Mouse (Mus musculus) c-Kit-negative CD71-positive TER-119-positive erythroid progenitor cells, embryonic 14.5 days (primary cell): ENCODE data around the gene Mx1.

Source experiments
- DNase-seq: peaks from one replicate; pipeline ENCODE4 v3.0.0-alpha.2; 2013; ENCODE audit warnings: low read depth, low spot score

Mx1 gene

GRCm38 (mm10) chr16:97462481-97463181, at the start of gene Mx1:
Gene Mx1, minus strand, starts transcription at chr16:97462907.
- no peak for DNase-seq

- no peak for DNase-seq
These were observed 49.6 kb upstream of the Mx1 start for GRCm38 (mm10) chr16:97512347-97512751.

- DNase-seq, result no peak
These were observed 48.8 kb upstream of the Mx1 start for GRCm38 (mm10) chr16:97511495-97511894.

- no peak for DNase-seq
These were observed 48.1 kb upstream of the Mx1 start for GRCm38 (mm10) chr16:97510849-97511248.

GRCm38 (mm10) chr16:97507783-97508182, 45.1 kb upstream of the Mx1 start:
- DNase-seq, result no peak

GRCm38 (mm10) chr16:97504793-97505192, 42.1 kb upstream of the Mx1 start:
- DNase-seq, result no peak

GRCm38 (mm10) chr16:97503849-97504248, 41.1 kb upstream of the Mx1 start:
- no peak for DNase-seq

GRCm38 (mm10) chr16:97500901-97501300, 38.2 kb upstream of the Mx1 start:
- no peak for DNase-seq

GRCm38 (mm10) chr16:97499450-97499849, 36.7 kb upstream of the Mx1 start:
- no peak for DNase-seq

GRCm38 (mm10) chr16:97498139-97498538, 35.4 kb upstream of the Mx1 start:
- DNase-seq, result no peak

- no peak for DNase-seq
These were observed 35.0 kb upstream of the Mx1 start for GRCm38 (mm10) chr16:97497682-97498081.

GRCm38 (mm10) chr16:97496026-97496425, 33.3 kb upstream of the Mx1 start:
- DNase-seq, result no peak

- DNase-seq, result no peak
These were observed 29.7 kb upstream of the Mx1 start for GRCm38 (mm10) chr16:97492369-97492768.

GRCm38 (mm10) chr16:97478655-97479054, 15.9 kb upstream of the Mx1 start:
- no peak for DNase-seq

- no peak for DNase-seq
These were observed 13.8 kb upstream of the Mx1 start for GRCm38 (mm10) chr16:97476524-97476923.

- no peak for DNase-seq
These were observed 12.9 kb upstream of the Mx1 start for GRCm38 (mm10) chr16:97475581-97475980.

GRCm38 (mm10) chr16:97474671-97475070, 12.0 kb upstream of the Mx1 start:
- DNase-seq, result no peak

GRCm38 (mm10) chr16:97467993-97468791, 5.5 kb upstream of the Mx1 start:
- no peak for DNase-seq

- no peak for DNase-seq
These were observed 4.8 kb upstream of the Mx1 start for GRCm38 (mm10) chr16:97467472-97467871.

GRCm38 (mm10) chr16:97466182-97466957, 3.7 kb upstream of the Mx1 start:
- no peak for DNase-seq

GRCm38 (mm10) chr16:97461271-97461670, 1.4 kb downstream of the Mx1 start:
- no peak for DNase-seq

- no peak for DNase-seq
These were observed 2.9 kb downstream of the Mx1 start for GRCm38 (mm10) chr16:97459831-97460230.
